Mouse (Mus musculus) limb, embryonic 14.5 days (tissue): ENCODE results near the gene Rorb. TPM values are rescaled to one million over a fixed set of nuclear protein-coding genes. Genes with fewer than 3 reads are reported as not detected.

Experiments used
- ATAC-seq: fragments of 200-750 bp; cut with Nextera tagmentation; 2 replicates; pipeline ENCODE4 v1.8.0; 2017; ENCODE audit warnings: low read depth, moderate number of reproducible peaks, moderate TSS enrichment; ENCODE audit not compliant: low FRiP score
- DNase-seq: peaks from one replicate; pipeline ENCODE4 v3.0.0-alpha.2; 2015; ENCODE audit warnings: low spot score
- H3K27ac ChIP-seq: fragments of 300-500 bp; sonication (generic); replicated peaks from 2 replicates; pipeline ENCODE4 v1.5.1; 2014; ENCODE audit warnings: low read depth, mild to moderate bottlenecking, low read length, moderate library complexity, mixed read lengths
- H3K27me3 ChIP-seq: fragments of 300-500 bp; sonication (generic); 2 replicates; pipeline ENCODE4 v1.6.1; 2014; ENCODE audit warnings: low read length, mixed read lengths; ENCODE audit not compliant: control insufficient read depth, insufficient read depth
- H3K36me3 ChIP-seq: fragments of 300-500 bp; sonication (generic); 2 replicates; pipeline ENCODE4 v1.6.1; 2014; ENCODE audit warnings: mild to moderate bottlenecking, low read length, moderate library complexity, mixed read lengths; ENCODE audit not compliant: control insufficient read depth, insufficient read depth
- H3K4me1 ChIP-seq: fragments of 300-500 bp; sonication (generic); 2 replicates; pipeline ENCODE4 v1.6.1; 2014; ENCODE audit warnings: antibody characterized with exemption, low read length, mixed read lengths; ENCODE audit not compliant: control insufficient read depth, insufficient read depth
- H3K4me2 ChIP-seq: fragments of 300-500 bp; sonication (generic); replicated peaks from 2 replicates; pipeline ENCODE4 v1.6.1; 2014; ENCODE audit warnings: low read depth, mild to moderate bottlenecking, low read length, moderate library complexity; ENCODE audit not compliant: severe bottlenecking
- H3K4me3 ChIP-seq: fragments of 300-500 bp; sonication (generic); replicated peaks from 2 replicates; pipeline ENCODE4 v1.5.1; 2014; ENCODE audit warnings: low read length
- H3K9ac ChIP-seq: fragments of 300-500 bp; sonication (generic); 2 replicates; pipeline ENCODE4 v1.6.1; 2014; ENCODE audit warnings: mild to moderate bottlenecking, low read depth, low read length, moderate library complexity; ENCODE audit not compliant: severe bottlenecking
- H3K9me3 ChIP-seq: fragments of 300-500 bp; sonication (generic); 2 replicates; pipeline ENCODE4 v1.6.1; 2016; ENCODE audit warnings: low read length; ENCODE audit not compliant: control insufficient read depth
- POLR2A ChIP-seq: fragments of 200-500 bp; IDR thresholded peaks from 2 replicates; pipeline ENCODE4 v1.8.0; 2012; ENCODE audit warnings: inconsistent platforms, mild to moderate bottlenecking, moderate library complexity, borderline replicate concordance; ENCODE audit not compliant: insufficient read depth, insufficient read length; ENCODE audit errors: extremely low read depth
- WGBS: fragments of 180-500 bp; shearing (Covaris S2); extraction: QIAGEN DNeasy Blood & Tissue Kit; methylation state at CpG from one replicate; pipeline ENCODE4 v1.1.7; 2014; 5-methylcytosine and 5-hydroxymethylcytosine counted together
- polyA plus RNA-seq, 2 experiments: library from polyadenylated mRNA; depleted of rRNA in 1 of 2; stranded (reverse) in 1 of 2; unstranded in 1 of 2; fragments of >200 nt; fragmentation: Nextera tagmentation in 1 of 2; extraction: Ambion mirVana in 1 of 2; gene quantifications; 2 replicates each; pipeline versions ENCODE4 v1.2.1 to v1.2.3; 2012 to 2014

Gene Rorb
- polyA plus RNA-seq, 2 experiments, result 0.08 to 0.25 TPM

DNA sequence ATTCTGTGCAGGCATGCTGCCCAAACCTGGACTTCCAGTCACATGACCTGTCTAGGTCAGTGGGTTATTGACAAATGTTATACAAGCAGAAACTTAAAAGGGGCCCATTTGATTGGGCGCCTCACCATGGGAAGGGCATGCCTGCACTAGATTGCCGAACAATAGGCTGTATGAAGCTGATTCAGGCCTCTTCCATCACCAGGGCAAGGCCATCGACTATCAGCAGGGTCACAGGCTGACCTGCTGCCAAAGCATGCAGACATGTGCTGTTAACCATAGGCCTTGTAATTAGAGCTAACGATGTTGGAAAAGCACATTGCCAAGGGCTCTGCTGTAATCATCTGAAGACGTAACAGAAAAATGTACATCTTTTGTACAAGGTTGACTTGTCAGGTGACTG, 131.0 kb downstream of the Rorb start:
- no peak overlapping the region for H3K9ac ChIP-seq
- H3K4me1 ChIP-seq, result no peaks in the 10 kb centered on the region
- no peak for TF ChIP-seq POLR2A
- H3K27ac ChIP-seq, result no peak overlapping the region
- WGBS, result 61% methylated on average over 5 of the region's 5 CpGs
- DNase-seq (no peak), ATAC-seq (no peak)
- no peaks in the 10 kb centered on the region for H3K27me3 ChIP-seq
- no peaks in the 10 kb centered on the region for H3K36me3 ChIP-seq
- H3K9me3 ChIP-seq, result no peaks in the 10 kb centered on the region
- H3K4me3 ChIP-seq, result no peak overlapping the region
- no peak overlapping the region for H3K4me2 ChIP-seq

DNA sequence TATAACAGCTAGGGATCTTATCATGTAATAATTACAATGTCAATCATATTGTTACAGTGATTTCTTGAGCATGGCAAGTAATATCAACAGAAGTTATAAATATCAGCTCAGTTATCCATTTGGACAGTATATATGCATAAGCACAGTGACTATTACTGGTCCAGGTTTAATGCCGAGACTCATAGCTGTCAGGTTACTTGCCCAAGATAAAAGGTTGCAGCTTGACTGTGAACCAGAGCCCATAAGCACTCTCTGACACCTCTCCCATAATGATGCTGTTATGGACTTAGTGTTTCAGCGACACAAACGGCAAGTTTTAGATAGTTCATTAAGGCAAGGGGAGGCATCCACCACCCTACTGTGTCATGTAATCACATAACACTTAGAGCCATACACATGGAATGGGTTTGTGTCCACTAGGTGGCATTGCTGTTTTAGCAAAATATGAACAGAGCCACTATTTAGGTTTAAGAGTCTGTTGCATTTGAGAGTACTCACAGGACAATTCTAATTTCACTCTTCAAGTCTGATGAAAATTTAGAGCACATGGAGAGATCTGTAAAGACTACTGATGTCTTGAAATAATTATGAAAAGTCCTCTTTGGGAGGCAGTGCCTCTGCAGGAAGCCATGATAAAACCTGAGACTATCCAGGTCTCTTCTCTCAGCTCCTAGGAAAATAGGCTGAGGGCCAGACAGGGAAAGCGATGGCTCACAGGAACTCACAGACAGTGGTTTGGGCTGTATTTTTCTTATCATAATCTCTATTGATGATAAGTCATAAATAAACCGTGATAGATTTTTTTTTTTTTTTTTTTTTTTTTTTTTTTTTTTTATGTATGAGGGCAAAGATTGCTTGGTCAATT, 136.0 kb downstream of the Rorb start:
- Histone ChIP-seq H3K4me2 (no peak overlapping the region), H3K9me3 (no peaks in the 10 kb centered on the region), H3K4me3 (no peak overlapping the region), H3K27ac (no peak overlapping the region), H3K4me1 (no peaks in the 10 kb centered on the region), H3K36me3 (no peaks in the 10 kb centered on the region), H3K27me3 (no peaks in the 10 kb centered on the region), H3K9ac (no peak overlapping the region)
- ATAC-seq, result peak; percentile 50; the same call in 1 of the 2 replicates
- TF ChIP-seq POLR2A, result no peak
- 43% methylated on average over 5 of the region's 5 CpGs for WGBS
- DNase-seq, result peak; percentile 46

DNA sequence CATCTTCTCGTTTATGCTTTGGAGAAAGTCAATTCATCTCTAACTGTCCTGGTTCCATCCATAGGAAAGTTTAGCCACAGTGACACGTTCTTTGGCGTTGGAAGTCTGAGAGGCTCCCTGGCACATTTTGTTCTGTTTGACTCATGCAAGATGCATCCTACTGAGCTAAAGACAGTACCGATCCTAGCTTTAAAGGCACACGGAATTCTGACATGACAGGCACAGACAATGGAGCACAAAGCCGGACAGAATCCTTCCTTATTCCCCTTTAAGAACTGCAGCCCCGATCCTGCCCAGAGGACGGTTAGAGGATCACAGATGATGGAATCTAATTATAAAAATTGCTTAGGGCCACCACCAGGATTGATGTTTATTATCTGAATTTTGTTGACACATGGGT, 141.6 kb downstream of the Rorb start:
- no peak for DNase-seq
- H3K27me3 ChIP-seq, result no peaks in the 10 kb centered on the region
- TF ChIP-seq POLR2A, result no peak
- 83% methylated on average over 8 of the region's 8 CpGs for WGBS
- H3K9me3 ChIP-seq, result no peaks in the 10 kb centered on the region
- no peak overlapping the region for H3K27ac ChIP-seq
- no peak overlapping the region for H3K4me2 ChIP-seq
- ATAC-seq, result no peak
- H3K4me3 ChIP-seq, result no peak overlapping the region
- no peaks in the 10 kb centered on the region for H3K36me3 ChIP-seq
- H3K4me1 ChIP-seq, result no peaks in the 10 kb centered on the region
- H3K9ac ChIP-seq, result no peak overlapping the region

DNA sequence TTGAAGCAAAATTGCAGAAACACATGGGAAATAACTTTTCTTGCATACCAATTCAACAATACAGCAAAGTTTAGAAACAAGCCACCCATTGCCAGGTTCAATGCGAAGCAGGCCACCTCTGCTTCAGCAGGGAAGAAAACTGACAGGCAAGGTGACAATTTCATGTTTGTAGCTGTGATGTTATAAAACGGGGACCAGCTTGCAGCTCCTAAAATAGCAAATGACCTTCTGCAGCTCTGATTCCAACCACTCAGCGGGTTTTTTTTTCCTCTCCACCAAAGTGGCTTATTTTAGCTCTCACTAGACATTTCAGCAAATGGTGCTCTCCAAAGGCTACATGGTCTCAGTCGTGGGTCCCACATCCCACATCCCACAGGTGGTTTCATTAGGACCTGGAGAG, 143.7 kb downstream of the Rorb start:
- Histone ChIP-seq H3K4me3 (no peak overlapping the region), H3K4me1 (no peaks in the 10 kb centered on the region), H3K27me3 (no peaks in the 10 kb centered on the region), H3K4me2 (no peak overlapping the region), H3K9ac (no peak overlapping the region), H3K9me3 (no peaks in the 10 kb centered on the region), H3K27ac (no peak overlapping the region), H3K36me3 (no peaks in the 10 kb centered on the region)
- ATAC-seq (no peak), DNase-seq (no peak)
- no peak for TF ChIP-seq POLR2A
- WGBS, result 66% methylated on average over 4 of the region's 4 CpGs

DNA sequence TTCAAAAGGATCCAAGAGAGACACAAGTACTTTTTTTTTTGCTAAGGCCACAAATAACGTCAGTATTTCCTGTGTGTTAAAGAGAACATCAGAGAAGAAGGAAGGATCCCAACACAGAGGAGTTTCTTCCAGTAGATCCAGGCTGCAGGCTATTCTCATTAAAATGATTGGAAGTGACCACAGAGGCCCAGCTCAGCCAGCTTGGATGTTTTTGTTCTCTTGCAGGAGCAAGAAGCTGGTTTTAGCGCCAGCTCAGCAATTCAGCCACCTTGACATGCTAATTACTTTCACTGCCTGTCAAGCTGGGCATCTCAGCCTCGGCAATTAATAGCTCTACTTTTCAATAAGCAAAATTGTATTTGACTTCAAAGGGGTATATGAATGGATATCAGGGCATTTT, 151.1 kb downstream of the Rorb start:
- no peak overlapping the region for H3K4me2 ChIP-seq
- H3K9me3 ChIP-seq, result no peaks in the 10 kb centered on the region
- H3K4me1 ChIP-seq, result no peaks in the 10 kb centered on the region
- no peak overlapping the region for H3K4me3 ChIP-seq
- H3K9ac ChIP-seq, result no peak overlapping the region
- no peak for DNase-seq
- H3K27ac ChIP-seq, result no peak overlapping the region
- ATAC-seq, result no peak
- H3K36me3 ChIP-seq, result no peaks in the 10 kb centered on the region
- H3K27me3 ChIP-seq, result no peaks in the 10 kb centered on the region
- no peak for TF ChIP-seq POLR2A
- WGBS, result 12% methylated on average over 3 of the region's 3 CpGs
